Mouse (Mus musculus): ENCODE measurements around the gene H2afx.

DNA sequence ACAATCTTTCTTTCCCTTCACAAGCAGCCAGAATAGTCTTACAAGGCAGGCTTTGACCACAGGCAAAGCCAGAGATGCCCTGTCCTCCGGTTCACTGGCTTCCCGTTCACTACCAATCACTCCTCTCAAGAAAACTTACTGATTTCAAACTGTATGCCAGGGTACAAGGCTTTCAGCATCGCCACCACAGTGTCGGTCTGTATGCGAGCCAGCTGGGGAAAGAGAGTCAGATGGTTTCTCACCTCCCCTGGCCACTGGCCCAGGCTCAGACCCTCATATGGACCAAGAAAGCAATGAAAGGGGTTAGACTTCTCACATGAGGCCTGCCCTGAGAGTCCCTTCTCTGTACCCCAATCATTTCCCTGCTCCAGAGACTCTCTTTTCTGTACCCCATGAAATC lies 7.0 kb downstream of the H2afx start:
- no peak for TF ChIP-seq MAX (IDR thresholded peaks at IDR 0.05; ENCODE audit: low read depth)
- TF ChIP-seq POLR2A (IDR thresholded peaks at IDR 0.05; ENCODE audit: insufficient read length, low read depth), result no peak
- TF ChIP-seq TCF12 (IDR thresholded peaks at IDR 0.05; ENCODE audit: insufficient read depth, poor library complexity, severe bottlenecking), result no peak
- TF ChIP-seq MYOG (IDR thresholded peaks at IDR 0.05; ENCODE audit: control insufficient read depth in 1 of 3, insufficient read depth in 1 of 3, insufficient read length in 2 of 3, low read depth in 2 of 3), result no peak
- no peak for TF ChIP-seq MYOD1 (IDR thresholded peaks at IDR 0.05; ENCODE audit: control insufficient read depth in 1 of 3, insufficient read length in 2 of 3, low read depth in 2 of 3)
